Mouse (Mus musculus) heart, adult 2 months (tissue): Measurements from ENCODE around the gene Taar7d.

Source experiments
- CTCF ChIP-seq: fragments of 200-600 bp; IDR thresholded peaks from 2 replicates; pipeline ENCODE4 v1.8.1; 2022; ENCODE audit warnings: antibody characterized with exemption, mild to moderate bottlenecking, moderate library complexity
- POLR2A ChIP-seq: fragments of 200-500 bp; IDR thresholded peaks from 2 replicates; pipeline ENCODE4 v1.6.1; 2011; ENCODE audit warnings: mild to moderate bottlenecking, low read depth, low read length, control low read depth; ENCODE audit not compliant: insufficient read depth

DNA sequence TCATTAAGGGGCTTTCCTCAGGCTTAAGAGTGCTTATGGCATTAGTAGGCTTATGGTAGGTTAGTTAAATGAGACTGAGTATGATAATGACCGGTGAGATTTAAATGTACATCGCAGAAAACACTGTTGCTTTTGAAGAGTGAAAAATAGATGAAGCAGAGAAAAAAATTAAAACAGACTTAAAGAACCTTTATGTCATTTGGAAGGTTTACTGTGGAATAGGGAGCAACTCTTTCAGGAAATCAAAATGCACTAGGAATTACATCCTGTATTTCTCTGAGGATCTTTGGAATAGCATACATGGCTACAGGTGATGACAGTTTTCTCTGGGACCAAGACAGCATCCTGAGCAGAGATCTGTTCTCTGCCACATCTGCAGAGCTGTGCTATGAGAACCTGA is 10.3 kb downstream of the Taar7d start, which contains the start of gene Taar7e:
- TF ChIP-seq CTCF (no peak), POLR2A (no peak)
